Mouse (Mus musculus) retina, postnatal 1 day (tissue): Measurements from ENCODE around the gene Amt.
"Not testable (repeated sequence)": the region's sequence is repeated elsewhere in the genome, so short reads cannot be mapped to it uniquely, and the experiment has no call there.

ENCODE experiments used
- DNase-seq: peaks from one replicate; pipeline ENCODE4 v3.0.0-alpha.2; 2012

Gene Amt

DNA sequence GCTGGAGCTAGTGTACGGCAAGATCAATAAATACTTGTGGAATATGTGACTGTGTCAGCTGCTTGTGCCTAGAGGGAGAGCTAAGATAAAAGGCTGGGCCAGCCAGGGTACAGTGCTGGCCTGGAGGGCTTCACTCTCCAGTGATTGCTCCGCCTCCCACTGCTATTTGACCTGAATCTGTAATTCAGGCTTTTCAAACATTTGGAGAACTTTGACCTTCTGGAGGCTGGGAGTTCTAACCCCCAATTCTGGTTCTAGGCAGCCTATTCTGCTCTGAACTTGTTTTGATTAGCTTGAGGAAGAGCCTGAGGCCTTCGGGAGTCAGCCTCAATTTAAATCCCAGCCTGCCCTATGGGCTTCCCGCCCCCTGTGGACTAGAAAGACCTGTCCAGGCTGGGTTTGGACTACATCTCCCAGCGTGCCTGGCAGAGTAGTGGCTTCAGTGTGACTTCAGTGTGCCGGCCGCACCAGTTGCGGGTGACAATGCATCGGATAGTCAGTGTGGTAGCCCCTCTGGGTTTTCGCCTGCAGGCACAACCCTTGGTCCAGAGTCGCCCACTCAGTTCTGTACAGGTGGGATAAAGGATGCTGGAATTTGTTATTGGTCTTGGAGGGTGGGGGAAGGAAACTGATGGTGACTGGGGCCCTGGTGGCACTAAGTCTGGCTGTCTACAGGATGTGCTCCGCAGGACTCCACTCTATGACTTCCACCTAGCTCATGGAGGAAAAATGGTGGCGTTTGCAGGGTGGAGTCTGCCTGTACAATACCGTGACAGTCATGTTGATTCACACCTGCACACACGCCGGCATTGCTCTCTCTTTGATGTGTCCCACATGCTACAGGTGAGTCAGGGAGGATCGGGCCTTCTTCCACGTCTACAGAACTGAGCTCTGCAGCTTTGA is at the start of gene Amt:
Amt (plus strand) TSS at position 401 of the 903 bp plus-strand sequence.
- DNase-seq: peak; percentile 90

DNA sequence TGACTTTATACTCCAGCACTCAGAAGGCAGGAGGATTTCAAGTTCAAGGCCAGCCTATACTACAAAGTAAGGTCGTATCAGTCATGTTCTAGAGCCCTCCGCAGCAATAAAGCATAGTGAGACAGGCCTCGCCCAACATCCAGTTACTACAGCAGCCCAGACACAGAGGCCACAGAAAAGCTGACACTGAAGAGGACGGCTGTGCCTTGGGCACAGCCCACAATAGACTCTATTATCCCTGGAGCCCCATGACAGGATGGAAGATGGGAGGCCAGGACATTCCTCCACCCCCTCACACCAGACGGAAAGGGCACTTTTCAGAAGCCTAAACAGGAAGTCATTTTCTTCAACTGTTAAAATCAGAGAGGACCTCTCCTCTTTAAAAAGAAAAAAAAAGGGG is 47.7 kb upstream of the Amt start:
- DNase-seq: no peak

DNA sequence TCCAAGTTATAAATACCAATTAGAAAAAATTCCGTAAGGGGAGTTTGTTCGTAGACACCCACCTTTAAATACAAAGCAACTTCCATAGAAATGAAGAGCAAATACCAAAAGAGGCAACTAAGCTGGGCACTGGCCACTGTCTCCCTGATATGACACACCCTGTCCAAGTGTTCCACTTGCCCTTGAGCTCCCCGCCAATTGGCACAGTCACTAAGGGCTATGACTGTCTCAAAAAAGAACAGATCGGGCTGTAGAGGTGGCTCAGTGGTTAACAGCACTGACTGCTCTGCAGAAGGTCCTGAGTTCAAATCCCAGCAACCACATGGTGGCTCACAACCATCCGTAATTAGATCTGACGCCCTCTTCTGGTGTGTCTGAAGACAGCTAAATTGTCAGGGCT is 44.8 kb upstream of the Amt start:
- no peak for DNase-seq

DNA sequence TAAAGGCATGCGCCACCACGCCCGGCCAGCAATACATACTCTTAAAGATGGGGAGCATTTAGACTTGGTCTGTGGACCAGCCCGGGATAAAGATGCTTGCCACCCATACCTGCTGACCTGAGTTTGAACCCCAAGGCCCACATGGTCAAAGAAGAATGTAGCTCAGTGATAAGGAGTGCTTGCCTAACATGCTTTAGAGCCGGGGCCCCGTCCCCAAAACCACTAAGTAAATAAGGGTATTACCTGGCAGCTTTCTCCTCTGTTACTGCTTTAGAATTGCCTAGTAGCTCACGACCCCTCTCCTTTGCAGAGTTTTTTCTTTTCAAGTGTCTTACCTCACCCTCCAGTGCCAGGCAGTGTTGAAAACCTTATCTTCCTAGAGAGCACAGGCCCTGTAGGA is 43.9 kb upstream of the Amt start:
- DNase-seq: no peak

DNA sequence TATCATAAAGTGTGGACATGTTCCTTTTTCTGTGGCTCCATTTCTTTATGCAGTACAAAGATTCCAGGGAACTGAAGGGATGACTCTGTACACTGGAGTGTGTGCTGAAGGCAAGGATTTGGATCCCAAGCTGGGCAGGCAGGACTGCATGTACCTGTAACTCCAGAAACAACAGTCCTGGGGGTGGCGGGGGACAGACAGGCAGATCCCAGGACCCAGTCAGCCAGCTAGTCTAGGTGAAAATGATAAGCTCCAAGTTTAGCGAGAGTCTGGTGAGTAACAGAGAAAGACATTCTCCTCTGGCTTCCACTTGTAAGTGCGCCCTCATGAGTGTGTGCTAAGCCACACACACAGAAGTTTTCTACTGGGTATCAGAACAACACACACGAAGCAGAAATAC is 36.1 kb upstream of the Amt start:
- no peak for DNase-seq

DNA sequence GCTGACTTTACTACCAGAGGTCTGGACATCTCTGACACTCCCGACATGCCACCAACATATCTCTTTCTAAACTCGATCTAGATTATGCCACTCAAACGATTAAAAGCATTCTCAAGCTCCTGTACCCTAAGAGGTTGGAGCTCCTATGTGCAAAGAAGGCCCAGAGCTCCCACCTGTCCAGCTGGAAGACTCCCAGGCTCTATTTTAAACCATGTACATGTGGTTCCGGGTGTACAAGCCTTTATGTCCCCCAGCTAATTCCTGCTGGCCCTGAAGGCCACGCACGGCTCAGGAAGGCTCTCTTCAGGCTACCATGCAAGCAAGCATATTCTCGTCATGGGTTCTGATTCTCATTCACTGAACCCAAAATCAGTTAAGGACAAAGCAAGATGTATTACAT is 34.8 kb upstream of the Amt start:
- DNase-seq: no peak

DNA sequence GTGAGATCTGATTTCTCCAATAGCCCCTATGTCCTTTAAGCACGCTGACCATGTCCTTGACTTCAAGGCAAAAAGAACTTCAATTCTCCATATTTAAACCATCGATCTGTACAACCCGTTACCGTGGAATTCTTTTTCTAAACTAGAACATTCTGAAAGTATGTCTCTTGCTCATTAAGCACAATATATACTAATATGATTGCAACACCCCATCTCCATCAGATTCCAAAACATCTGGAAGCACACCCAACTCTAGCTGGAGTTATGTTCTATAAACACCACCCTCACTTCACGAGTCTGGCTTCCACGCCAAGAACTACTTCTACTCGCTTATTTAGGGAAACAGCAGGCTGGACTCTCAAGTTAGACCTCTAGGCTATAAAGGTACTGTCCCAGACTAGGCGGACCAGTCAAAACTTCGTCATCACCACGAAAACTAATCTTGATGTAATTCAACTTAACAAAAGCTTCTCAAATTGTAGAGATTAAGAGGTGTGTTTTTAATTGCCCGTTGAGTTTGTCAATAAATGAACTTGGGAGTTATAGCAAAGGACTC is 34.1 kb upstream of the Amt start:
- no peak for DNase-seq

DNA sequence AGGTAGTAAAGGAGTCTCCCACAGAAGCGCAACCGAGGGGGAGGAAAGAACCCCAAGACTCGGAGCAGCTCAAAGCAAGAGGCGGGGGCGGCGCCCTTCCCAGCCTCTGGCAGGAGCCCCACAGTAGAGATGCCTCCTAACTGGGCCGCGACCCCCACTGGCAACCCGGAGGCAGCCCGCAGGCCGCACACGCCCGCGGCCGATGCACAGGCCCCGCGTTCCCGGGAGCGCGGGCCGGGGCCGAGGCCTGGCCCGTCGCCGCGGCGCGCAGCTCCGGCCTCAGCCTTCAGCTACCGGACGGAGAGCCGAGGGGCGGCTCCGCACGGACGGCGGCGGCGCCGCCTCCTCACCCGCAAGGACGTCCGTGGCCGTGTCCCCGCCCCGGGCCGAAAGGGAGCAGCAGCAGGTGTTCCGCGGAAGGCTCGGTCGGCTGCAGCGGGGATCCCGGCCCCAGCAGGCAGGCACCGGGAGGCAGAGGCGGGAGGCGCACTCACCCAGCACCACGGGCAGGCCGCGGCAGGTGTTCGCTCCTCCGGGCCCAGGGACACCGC is 33.4 kb upstream of the Amt start:
- no peak for DNase-seq

DNA sequence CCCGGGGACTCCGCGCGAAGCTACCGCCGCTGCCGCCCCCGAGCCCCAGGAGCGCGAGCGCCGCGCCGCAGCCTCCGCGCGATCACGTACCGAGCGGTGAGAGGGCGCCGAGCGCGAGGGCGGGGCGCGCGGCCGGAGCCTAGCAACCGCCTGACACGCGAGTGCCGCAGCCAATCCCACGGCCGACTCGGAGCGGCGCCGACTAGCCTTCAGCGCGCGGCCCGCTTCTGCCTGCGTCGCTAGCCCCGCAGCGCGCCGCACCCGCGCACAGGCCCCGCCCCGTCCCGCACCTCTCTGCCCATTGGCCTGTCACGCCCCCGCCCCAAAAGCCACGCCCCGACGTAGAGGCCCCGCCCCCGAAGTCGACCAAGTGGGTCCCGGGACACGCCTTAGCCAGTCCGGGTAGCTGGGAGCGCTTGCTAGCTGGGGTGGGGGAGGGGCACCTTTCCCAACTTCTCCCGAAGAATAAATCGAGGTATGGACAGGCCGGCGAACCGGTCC is 32.9 kb upstream of the Amt start, which contains the start of gene Dag1:
Dag1 (minus strand) TSS at position 269 of the 501 bp plus-strand sequence.
- DNase-seq: peak; percentile 98

DNA sequence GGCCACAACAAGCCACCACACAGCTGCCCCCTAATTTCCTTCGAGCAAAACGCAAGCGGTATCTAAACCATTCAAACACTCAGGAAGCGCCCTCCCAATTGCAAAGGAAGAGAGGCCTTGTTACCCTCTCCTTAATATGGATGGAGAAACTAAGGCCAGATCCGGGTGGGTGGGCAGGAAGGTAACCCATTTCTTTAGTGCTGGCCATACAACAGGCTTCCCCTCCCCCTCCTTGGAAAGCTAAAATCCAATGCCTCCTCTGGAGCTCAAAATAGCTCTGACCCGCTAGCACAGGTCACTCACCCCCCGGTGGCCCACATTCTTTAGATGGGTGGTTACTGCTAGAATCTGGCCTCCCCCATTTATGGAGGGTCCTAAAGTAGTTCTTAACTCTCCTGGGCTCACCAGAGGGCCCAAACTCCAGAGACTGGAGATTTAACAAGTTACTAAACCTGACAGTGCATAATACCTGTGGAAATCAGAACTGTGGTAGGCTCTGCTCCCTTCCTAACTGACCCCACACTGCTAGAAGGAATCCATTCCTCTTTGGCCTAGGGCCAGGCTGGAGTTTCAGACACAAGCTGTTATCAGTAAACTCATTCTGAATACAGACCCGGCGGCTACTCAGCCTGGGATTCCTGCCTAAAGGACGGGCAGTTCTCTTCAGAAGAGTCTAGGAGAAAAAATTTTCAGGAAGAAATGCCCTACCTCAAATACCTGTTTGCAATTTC is 32.3 kb upstream of the Amt start:
- no peak for DNase-seq

DNA sequence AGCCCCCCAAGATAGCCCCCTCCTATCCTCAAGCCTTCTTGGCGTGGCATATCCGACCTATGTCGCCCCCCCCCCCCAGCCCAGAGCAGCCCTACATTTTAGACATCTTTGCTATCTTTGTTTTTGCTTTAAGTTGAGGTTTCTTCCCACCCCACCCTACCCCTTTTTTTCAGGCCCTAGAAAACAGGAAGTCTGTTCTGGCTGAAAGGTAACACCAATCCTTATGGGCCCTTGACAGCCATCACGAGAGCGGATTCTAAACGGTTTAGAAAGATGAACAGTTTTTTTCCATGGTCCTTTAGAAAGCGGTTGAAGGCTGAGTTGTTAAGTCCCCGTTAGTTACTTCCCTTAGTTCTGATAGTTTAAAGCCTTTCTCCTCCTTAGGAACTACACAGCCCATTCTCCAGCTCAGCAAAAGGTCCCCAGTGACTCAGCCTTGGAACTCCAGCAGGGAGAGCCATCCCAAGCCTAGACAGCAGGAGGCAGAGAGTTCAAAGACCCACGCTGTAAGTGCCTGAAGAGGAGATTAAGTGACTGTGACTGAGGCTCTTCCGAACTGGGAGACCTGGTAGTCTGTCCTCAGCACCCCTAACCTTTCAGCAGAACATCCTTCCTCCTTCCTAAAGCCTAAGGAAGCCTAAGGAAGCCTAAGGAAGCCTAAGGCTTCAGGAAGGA is 30.3 kb upstream of the Amt start:
- DNase-seq: no peak

DNA sequence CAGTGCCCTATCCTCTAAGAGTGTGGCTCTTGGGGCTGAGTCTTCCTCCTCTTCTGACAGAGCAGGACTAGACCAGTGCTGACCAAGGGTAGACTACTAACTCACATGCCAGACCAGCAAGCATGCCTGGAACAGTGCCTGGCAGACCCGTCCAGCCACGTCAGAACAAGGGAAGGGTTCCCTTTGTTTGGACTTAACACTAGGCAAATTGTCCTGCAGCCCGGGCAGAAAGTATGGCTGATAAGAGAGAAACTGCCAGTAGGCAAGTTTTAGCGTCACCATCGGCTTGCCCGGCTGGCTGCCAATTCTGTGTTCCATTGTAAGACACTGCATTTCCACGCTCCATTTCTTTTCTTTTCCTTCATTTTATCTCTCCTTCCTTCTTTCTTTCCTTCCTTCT is 29.0 kb upstream of the Amt start:
- DNase-seq: no peak

DNA sequence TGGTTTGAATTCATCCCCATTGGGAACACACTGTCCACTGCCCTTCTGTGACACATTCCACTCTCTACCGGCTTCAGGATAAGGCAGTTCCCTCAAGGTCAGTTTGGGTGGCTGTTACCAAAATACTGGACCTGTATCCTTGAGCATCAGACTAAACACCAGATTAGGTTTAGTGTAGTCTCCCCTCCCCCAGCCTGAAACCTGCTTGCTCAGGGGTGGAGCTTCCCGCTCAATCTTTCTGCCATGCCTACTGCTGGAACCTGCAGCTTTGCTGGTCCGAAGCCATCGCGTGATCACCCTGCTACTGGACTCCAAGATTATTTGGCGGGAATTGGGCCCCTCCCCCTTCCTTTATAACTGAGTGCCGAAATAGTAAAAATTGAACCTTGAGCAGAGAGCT is 28.0 kb upstream of the Amt start:
- not testable (repeated sequence) for DNase-seq

DNA sequence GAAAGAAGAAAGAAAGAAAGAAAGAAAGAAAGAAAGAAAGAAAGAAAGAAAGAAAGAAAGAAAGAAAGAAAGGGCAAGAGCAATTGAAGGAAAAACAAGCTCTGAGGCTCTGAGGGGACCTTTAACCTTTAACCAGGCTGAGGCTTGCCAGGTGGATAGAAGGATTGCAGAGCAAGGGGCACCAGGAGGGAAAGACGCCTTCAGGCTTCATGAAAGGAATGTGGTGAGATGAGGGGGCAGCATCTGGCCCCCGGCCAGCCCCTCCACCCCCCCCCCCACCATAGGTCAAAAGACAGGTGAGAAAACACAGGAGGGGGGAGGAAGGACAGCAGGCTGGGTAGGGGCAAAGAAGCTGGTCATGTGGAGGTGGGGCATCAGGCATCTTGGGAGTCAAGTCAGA is 24.7 kb upstream of the Amt start:
- no peak for DNase-seq

DNA sequence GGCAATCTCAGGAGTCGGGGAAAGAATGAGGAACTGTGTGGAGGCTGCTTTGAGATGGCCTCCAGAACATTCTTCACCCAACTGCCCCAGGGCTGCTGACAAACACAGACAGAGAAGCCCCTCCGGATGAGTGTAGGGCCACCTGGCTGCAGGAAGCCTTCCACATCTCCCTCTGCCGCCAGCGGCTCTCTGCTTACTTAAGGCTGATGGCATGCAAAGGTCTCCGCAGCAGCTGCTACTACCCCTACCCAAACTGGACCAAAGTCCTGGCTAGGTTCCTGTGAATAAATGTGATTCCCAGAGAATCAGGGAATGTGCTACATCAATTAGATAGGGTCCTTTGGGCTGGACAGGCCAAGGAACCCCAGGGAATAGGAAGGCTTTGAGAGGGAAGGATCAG is 24.0 kb upstream of the Amt start:
- no peak for DNase-seq

DNA sequence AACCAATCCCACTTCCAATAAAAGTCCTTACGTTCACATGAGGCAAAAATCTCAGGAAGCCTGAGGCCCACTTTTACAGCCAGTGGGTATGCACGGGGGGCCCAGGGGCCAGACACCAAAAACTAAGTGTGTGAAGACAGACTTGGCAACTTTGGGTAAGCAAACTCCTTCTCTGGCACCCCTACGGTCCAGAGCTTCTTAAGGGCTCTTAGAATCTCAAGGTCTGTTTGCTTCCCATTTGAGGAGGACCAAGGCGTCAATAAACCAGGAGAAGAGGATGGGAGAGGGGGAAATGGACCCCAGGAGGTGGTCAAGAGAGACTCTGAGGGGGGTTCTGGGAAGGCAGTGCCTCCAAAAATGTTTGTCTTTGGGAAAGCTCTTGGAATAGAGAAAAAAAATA is 23.2 kb upstream of the Amt start:
- DNase-seq: no peak

DNA sequence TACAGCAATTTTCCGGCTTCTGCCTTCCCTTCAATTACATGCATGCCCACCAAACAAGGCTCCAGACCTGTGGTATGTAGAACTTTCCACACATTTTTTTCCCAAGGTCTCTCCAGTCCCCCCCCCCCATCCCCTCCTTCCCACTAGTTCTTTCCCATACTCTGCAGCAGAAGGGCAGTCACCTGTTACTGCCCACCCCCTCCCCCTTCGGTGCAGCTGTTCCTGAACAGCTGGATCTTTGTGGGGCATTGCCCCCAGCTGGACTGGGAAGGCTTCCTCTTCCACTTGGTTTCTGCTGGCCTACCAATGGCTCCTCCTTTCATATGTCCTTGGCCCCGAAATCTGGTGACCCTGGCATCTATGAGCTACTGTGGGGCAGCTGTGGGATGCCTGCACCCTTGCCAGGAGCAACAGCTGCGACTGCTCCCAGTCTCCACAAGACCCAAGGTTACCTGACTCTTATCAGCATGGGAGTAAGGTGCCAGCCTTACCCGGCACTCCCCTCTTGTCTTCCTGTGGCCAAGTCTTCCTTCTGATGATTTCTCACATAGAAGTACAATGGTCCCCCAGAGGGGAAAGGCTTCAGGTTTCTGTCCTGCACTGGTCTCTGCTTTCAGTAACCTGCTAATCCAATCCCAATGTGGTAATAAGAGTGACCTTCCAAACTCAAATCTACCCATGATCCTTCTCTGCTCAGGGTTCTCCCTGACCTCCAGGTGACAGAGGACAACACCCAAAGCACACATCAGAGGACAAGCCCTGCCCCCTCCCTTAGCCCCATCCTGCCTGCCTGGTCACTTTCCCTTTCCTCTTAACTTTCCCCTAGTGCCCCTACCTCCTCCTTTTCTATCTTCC is 21.9 kb upstream of the Amt start:
- no peak for DNase-seq

DNA sequence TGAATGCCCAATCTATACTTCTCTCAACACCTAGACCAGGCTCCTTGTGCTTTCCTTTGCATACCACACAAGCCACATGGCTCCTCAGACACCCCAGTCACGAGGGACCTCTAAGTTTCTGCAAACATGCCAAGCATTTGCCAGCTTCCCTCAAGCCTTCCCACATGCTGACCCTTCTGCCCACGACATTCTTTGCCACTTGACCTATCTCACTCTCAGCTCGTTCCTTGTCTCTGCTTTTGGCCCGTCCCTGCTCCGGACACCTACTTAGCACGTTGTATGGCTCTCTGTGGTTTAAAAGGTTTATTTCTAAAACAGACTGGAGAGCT is 21.4 kb upstream of the Amt start:
- DNase-seq: no peak

DNA sequence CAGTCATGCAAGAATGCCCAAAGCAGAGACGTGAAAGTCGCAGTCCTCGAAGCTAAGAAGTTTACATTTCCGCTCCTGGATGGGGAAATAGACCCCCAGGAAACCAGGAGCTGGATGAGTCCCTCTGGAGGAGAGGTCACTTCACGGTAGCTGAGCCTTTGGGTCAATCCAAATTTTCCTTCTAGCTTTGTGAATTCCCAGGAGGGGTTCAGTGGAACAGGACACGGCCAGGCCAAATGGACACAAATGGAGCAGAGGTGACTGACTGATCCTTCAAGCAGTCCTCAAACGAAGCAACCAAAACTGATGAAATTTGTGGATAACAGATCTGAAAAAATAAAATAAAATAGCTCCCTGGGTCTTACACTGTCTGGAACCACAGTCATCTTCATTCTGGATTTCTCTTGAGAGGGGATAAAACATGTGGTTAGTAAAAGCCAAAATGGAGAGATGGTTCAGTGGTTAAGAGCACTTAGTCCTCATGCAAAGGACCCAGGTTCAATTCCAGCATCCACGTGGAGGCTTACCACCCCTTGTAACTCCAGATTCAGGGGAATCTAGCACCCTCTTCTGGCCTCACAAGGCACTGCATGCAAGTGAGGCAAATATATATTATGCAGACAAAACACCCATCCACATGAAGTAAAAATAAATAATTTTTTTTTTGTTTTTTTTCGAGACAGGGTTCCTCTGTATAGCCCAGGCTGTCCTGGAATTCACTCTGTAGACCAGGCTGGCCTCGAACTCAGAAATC is 17.8 kb upstream of the Amt start:
- DNase-seq: peak; percentile 49

DNA sequence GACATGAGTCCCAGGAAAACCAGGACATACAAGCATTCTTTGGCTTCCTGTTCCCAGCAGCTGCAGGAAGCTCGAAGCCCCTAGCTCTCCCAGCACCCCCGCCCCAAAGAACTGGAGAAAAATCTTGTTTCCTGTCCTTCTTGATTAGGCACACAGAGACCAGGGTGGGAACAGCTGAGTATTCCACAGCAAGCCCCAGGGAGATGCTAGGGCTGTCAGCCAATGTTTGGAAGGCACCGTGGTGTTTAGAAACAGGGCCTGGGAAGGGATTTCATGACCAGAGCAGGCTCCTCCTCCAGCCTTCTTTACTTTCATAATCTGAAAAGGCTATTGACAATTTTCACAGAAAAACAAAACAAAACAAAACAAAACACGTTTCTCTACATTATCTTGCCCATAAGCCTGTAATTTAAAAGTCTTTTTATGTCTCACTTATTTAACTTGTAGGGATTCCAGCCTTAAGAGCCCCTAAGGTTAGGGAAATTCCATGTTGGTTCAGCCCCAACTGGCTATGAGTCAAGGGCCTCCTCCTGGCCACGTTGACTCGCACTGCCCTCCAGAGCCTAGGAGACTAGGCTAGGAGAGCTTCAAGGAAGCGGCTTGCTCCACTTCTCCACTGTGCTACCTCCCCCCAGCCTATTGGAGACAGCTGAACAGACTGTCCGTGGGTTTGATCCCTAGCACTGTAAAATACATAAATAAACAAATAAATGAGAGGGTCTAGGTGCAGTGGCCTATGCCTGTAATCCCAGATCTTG is 16.4 kb upstream of the Amt start:
- DNase-seq: no peak
